Mouse (Mus musculus): ENCODE measurements around the gene Calu. TPM values are rescaled to one million over a fixed set of nuclear protein-coding genes. Genes with fewer than 3 reads are reported as not detected.
"Not testable (repeated sequence)": the region's sequence is repeated elsewhere in the genome, so short reads cannot be mapped to it uniquely, and the experiment has no call there.

Gene Calu
- total RNA-seq, 2 experiments from 2014 or later, result 89.6 to 95.9 TPM

DNA sequence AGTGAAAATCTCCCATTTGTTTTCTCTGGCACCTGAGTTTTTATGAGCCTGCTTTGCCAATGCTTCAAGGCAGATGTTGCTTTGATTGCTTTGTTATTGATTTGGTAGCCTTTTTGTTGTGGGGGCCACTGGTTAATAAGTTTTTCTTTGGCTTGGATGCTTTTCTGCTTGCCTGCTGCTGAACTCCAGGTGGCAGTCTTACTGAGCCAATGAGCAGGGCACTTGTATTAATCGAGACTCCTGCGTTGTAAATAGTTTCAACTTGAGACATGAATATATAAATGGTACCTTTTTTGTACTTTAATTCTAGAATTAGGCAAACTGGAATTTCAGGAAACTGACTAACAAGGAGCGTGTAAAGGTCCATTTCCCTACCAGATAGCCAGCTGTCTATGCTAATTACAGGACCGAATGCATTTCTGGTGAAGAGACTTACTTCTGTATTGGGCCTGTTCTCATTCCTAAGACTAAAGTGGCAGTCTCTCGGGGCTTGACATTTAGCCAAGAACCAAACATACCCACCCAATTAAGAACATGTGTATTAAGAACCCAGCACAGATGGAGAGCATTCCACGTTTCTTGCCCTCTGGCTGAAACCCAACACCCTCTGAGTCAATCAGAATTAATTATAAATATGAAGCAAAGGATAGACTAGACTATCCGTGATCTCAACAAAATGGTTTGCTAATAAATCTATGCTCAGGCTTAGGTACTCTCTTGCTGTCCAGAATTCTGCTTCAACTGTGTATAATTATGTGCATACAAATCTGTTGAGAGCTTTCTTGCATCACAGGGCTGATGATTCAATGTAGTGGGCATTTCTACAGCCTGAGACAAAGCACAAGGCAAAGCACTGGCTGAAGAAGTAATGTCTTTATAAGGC lies 14.6 kb downstream of the Calu start:
- DNase-seq (ENCODE audit: low spot score in 2 of 2), result peak in 1 of 2 experiments; percentile 50

DNA sequence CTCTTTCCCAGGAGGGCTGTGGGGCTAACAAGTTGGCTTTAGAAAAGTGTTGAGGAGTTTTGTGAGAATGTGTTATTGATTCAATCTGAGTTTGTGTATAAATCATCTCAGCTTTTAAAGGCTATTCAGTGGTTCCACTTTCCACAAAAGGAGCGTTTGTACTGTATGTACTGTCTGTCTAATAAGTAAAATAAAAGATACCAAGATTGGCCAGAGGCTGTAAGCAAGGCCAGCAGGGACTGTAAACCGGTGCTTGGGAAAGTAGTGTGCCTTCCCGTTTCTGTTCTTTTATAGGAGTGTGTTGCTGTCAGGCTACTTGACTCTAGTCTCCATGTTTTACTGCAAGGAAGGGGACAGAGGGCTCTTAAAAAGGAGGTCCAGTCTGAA lies 15.3 kb downstream of the Calu start:
- peak in 1 of 2 experiments; percentile 42 for DNase-seq (ENCODE audit: low spot score in 2 of 2)

GRCm38 (mm10) chr6:29365277-29365676 lies 17.4 kb downstream of the Calu start:
- DNase-seq (ENCODE audit: low spot score in 2 of 2), result no peak

- DNase-seq (ENCODE audit: low spot score in 2 of 2), result no peak
These were observed 29.5 kb downstream of the Calu start for GRCm38 (mm10) chr6:29377386-29377785.

DNA sequence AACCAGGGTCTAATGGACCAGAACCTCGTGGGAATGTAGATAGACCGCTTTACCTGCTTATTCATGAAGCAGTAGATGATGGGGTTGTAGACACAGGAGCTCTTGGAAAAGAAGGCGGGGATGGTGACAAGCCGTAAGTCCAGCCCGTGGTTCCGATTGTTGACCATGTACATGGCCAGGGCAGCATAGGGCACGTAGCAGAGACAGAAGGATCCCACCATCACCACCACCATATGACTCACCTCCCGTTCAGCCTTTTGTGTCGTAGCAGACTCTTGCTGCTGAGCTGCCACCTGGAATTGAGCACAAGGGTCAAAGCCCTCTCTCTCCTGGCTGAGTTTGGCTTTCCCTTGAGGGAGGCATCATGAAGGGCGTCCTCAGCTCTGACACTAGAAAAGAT lies 30.8 kb downstream of the Calu start:
- DNase-seq (ENCODE audit: low spot score in 2 of 2), result no peak

DNA sequence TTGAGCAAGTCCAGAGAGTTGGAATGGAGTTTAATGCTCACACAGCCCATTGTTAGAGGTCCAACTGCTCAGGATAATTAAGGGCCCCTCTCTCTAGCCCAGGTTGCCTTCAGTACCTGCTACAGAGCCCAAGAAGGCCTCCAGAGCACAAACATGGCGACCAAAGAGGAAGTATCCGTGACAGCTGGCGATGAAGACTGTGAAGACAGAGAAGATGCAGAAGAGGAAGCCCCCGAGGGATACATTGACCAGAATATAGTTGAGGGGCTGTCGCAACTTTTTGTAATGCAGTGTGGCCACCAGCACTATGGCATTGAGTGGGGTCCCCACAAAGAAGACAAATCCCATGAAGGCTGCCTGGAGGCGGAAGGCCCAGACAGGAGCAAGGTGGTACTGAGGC lies 32.1 kb downstream of the Calu start:
- no peak for DNase-seq (ENCODE audit: low spot score in 2 of 2)

- DNase-seq (ENCODE audit: low spot score in 2 of 2), result no peak
These were observed 34.6 kb downstream of the Calu start for GRCm38 (mm10) chr6:29382442-29382841.

DNA sequence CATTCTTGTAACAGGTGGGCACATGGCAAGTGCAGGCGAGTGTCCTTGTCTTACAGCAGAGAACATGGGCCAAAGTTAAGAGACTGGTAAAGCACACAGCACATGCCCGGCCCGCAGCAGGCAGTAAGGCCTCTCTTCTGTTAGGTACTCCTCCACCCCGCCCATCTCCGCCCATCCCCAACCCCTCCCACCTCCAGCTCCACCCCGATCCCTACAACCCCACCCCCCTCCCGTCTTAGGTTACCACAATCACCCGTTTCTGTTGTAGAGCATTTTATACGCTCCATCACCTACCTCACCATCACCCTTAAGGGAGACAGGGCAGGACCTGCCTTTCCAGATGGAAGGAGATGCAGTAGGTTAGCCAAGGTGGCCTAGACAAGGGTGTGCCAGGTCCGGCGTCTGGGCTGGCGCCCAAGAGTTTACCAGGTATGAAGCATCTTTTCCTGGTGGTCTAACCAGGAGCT lies 40.2 kb downstream of the Calu start, which contains the start of gene Opn1sw:
Gene Opn1sw, minus strand, starts transcription at position 417 of the 467 bp plus-strand sequence.
- no peak for DNase-seq (ENCODE audit: low spot score in 2 of 2)

GRCm38 (mm10) chr6:29388606-29389080 lies 40.8 kb downstream of the Calu start:
- peak; percentile 78 to 90 for DNase-seq (ENCODE audit: low spot score in 2 of 2)

GRCm38 (mm10) chr6:29389425-29389824 lies 41.6 kb downstream of the Calu start:
- no peak for DNase-seq (ENCODE audit: low spot score in 2 of 2)

GRCm38 (mm10) chr6:29390500-29390899 lies 42.6 kb downstream of the Calu start:
- DNase-seq (ENCODE audit: low spot score in 2 of 2), result not testable (repeated sequence)

DNA sequence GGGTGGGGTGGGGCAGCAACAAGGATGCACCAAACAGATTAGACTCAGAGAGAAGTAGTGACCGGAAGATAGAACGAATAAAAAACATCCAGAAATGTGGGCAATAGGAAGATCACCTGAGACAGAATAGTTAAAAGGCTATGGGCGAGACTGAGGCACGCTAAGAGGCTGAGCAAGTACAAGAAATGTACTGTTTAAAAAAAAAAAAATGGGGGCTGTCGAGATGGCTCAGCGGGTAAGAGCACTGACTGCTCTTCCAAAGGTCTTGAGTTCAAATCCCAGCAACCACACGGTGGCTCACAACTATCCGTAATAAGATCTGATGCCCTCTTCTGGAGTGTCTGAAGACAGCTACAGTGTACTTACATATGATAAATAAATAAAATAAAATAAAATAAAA lies 43.4 kb downstream of the Calu start:
- not testable (repeated sequence) for DNase-seq (ENCODE audit: low spot score in 2 of 2)

- peak in 1 of 2 experiments; percentile 42 for DNase-seq (ENCODE audit: low spot score in 2 of 2)
These were observed 43.9 kb downstream of the Calu start for GRCm38 (mm10) chr6:29391802-29392201.

GRCm38 (mm10) chr6:29394286-29394685 lies 46.4 kb downstream of the Calu start:
- DNase-seq (ENCODE audit: low spot score in 2 of 2), result no peak

DNA sequence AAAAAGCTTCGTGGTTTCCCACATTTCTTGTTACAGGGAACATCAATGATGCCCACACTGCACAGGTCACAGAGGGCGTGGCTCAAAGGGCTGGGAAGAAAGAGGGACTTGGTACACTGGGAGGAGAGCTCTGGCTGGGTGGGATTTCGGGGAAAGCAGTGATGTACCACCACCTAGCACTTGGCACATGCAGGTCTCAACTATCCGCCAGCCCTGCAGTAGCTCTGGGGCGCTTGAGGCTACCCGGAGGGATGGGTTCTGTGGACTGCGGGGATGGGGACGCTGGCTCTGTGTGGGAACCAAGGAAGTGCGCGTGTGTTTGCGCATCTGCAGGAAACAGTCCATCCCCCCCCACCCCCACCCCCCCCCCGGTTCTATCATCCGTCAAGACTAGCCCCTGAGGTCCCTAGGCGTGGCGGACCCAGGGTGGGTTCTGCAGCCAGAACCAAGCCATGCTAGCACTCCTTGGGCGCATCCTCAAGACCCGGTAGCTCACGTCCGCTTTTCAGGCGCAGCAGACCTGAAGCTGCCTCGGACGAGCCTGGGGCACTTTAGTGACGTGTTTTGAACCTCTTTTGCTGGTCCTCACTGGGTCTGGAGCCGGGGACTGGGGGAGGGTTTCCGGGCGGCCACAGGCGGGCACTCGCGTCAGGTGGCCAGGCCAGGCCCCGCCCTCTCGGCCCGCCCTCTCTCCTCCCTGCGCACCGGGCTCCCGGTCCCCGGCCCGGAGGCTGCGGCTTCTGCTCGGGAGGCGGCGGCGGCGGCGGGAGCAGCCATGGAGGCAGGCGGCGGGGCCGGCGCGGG lies 48.2 kb downstream of the Calu start, which contains the start of gene Ccdc136:
Gene Ccdc136, plus strand, starts transcription at position 400 of the 804 bp plus-strand sequence.
- peak; percentile 68 for DNase-seq (ENCODE audit: low spot score in 2 of 2)

DNA sequence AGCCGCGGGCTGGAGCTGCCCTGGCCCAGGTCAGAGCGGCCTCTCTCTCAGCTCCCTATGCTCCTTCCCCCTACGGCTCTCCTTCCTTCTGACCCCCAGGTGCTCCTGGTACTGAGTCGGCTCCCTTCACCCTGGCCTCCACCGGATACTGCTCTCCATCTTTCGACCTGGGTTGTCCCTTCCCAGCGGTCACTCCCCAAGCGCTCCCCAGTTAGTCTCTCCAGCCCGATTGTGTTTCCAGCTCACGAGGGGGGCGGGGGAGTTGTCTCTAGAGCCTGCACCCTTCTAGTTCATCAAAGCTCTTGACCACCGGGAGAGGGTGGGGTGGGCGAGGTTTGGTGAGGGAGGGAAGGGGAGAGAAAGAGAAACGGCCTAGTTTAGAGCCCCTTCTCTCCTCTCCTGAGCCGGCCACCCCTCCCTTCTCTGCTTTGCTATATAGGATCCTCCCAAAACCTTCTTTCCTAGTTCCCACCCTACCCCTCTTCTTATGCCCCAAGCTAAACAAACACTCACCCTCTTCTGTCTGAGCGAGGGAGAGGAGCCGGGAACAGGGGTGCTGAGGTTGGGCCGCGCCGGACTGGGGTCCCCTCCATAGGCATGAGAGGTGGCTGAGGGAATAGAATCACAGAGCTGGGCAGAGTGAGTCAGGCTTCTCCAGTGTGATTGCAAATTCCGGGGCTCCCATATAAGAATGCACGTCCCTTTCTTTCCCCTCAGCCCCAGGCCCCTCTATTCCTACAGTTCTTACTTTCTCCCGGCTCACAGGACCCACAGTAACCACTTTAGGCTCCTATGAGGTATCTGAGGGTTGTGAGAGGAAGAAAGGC lies 49.1 kb downstream of the Calu start:
- no peak for DNase-seq (ENCODE audit: low spot score in 2 of 2)

DNA sequence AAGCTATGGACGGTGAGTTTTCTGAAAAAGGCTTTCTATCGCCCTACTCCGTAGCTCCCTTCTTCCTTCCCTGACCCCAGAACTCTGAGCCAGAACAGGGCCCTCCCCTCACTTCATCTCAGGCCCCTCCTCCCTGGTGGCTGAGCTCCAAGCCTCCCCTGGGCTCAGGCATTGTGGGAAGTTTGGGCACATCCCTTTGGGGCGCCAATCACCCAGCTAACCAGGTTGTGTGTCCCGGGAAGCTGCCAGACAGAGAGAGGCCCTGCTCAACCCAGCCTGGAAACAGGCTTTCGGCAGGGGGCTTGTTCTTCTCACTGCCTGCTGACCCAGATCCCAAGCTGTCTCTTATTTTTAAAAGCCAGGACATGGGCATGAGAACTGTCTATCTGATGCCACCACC lies 49.7 kb downstream of the Calu start:
- peak; percentile 57 to 67 for DNase-seq (ENCODE audit: low spot score in 2 of 2)

- no peak for DNase-seq (ENCODE audit: low spot score in 2 of 2)
These were observed 52.0 kb downstream of the Calu start for GRCm38 (mm10) chr6:29399851-29400250.

DNA sequence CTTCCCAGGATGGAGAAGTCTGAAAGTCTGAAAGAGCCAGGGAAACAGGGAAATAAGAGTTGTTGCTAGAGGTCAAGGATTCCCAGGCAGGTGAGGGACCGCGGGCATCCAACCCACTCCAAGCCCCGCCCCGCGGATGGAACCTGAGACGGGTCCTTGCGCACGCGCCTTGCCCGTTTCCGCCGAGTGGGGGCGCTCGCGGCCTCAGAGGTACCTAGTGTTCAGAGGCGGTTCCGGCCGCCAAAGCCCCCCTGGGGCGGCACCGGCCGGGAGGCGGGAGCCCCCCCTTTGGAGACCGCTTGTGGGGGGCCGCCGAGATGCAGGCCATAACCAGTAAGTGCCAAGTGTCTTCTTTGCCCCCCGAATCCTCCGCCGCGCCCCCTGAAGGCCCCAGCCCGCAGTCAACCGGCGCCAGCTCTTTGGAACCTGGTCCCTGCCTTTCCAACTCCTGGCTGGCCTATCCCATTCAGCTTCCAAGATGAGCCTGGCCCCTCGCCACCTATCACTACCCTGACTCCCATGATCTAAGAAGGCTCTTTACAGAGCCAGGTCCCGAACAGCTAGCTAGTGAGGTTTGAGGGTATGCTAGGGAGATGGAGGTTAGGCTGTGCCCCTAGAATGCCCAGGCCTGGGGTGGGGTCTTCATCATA lies 54.9 kb downstream of the Calu start:
- no peak for DNase-seq (ENCODE audit: low spot score in 2 of 2)

DNA sequence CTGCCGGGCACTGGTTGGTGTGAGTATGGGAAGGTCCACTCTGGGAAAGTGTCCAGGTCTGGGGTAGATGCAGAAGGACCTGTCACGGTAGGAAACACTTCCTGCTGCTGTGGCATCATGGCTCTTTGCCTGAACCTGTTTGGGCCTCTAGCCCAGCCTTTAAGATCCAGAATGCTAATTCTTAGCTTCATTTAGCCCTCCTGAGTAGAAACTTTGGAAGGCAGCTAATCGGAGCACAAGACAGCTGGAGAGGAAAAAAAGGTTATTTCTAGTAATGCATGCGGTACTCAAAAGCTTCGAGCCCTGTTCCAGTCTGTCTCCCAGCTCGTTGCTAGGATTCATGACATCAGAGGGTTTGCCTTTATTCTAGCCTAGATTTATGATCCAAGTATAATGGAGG lies 58.5 kb downstream of the Calu start:
- no peak for DNase-seq (ENCODE audit: low spot score in 2 of 2)

All from layer of hippocampus, postnatal 14 days (tissue).